Mouse (Mus musculus) Patski (cell line): ENCODE data around the gene Nmnat3. TPM values are rescaled to one million over a fixed set of nuclear protein-coding genes. Genes with fewer than 3 reads are reported as not detected.

ENCODE experiments used
- ATAC-seq: fragments of 100-300 bp; one replicate; pipeline ENCODE4 v1.8.0; 2021
- CTCF ChIA-PET: fragments of 350-600 bp; sonication (Branson Sonifier 250); formaldehyde crosslinking; loops from one replicate; lab custom pipeline; 2022; ENCODE audit warnings: inconsistent platforms; lab: Charles Lee
- POLR2A ChIA-PET: fragments of 350-600 bp; sonication (Branson Sonifier 250); formaldehyde crosslinking; loops from one replicate; lab custom pipeline; 2022; ENCODE audit warnings: antibody characterized with exemption, inconsistent platforms; lab: Charles Lee
- DNase-seq: peaks from one replicate; pipeline ENCODE4 v3.0.0-alpha.2; 2011; ENCODE audit warnings: low read depth, low spot score
- H3K27me3 ChIP-seq: fragments of 371-371 bp; one replicate; pipeline ENCODE4 v1.5.1; 2021
- CTCF ChIP-seq: fragments of 100-300 bp; IDR thresholded peaks from one replicate; pipeline ENCODE4 v1.5.1; 2021
- in situ Hi-C: fragments of 300-500 bp; cut with MboI; formaldehyde crosslinking; loops from 3 replicates; pipeline ENCODE4 v1.11.1; 2018; ENCODE audit warnings: low pct_unique_long_range_greater_than_20kb, mixed read lengths
- polyA plus RNA-seq: library from polyadenylated mRNA; unstranded; gene quantifications from one replicate; pipeline ENCODE4 v1.2.3, GENCODE M21; 2021

The Nmnat3 gene
- polyA plus RNA-seq, 1 experiment from 2014 or later, result 26.2 TPM

DNA sequence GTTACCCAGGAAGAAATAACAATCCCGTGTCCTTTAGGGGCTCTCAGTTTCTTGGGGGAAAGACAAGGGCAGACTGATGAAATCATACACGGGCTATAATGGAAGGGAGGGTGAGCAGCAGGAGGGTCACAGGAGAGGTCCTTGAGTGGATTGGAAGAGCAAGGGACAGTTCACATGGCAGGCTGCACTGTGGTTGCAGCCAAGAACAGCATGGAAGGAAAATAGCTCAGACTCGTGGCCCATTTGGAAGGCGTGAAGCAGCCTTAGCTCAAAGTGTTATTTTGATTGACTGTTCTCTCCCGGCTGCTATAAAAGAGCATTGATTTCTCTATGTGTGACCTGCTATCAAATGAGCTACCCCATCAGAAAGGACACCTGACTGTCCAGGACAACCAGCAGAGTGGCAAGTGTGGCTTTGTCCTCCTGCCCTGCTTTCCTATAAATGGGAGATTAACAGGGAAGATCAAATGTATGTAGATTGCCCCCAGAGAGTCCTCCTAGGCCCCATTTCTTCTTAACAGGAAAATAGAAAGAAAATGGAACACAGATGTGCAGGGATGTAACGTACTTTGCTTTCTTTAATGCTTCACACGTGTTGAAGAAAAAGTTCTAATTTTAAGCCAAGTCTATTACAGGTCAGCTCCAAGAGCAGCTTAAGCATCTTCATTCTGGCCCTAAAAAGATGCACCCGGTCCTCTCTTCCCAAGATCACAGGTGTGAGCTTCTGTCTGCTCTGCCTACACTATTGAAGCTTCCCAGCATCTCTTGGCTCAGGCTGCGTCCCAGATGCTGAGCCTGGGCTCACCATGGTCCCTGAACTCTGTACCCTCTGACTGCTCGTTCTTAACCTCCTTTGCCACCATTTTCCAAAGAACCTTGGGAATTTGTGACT is 100.8 kb downstream of the Nmnat3 start:
- TF ChIP-seq CTCF, result no peak
- no peak for ATAC-seq
- in situ Hi-C loops, result no loop called here
- CTCF ChIA-PET, result no interaction called here
- no peaks in the 10 kb centered on the region for H3K27me3 ChIP-seq
- no peak for DNase-seq
- POLR2A ChIA-PET, result interaction anchor here (0.5 to 0.7 kb wide), 2 partner anchors 31 to 869 kb away, joined by 3 read pairs; no protein-coding TSS in a partner anchor

DNA sequence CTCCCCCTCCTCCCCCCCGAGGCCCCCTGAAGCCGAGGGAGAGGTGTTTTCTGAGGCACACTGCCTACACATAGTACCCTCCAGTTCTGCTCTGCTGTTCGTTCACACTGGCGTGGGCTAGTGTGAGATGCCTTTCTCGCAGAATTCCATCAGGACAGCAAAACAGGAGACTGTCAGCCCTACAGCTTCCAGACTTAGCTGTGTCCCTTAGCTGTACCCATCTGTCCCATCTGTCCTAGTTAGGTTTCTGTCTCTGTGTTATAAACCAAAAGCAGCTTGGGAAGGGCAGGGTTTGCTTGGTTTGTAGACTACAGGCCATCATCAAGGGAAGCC is 101.4 kb downstream of the Nmnat3 start:
- CTCF ChIA-PET, result interaction anchor here (1.1 kb wide), 1 partner anchor 32 kb away, joined by 4 read pairs; no protein-coding TSS in a partner anchor
- ATAC-seq (no peak), DNase-seq (no peak)
- POLR2A ChIA-PET, result no interaction called here
- no peaks in the 10 kb centered on the region for H3K27me3 ChIP-seq
- no peak for TF ChIP-seq CTCF
- in situ Hi-C loops, result no loop called here

GRCm38 (mm10) chr9:98393496-98393895 is 106.3 kb downstream of the Nmnat3 start:
- DNase-seq, result no peak
- no peak for ATAC-seq
- POLR2A ChIA-PET, result no interaction called here
- no peaks in the 10 kb centered on the region for H3K27me3 ChIP-seq
- TF ChIP-seq CTCF, result no peak
- CTCF ChIA-PET, result no interaction called here
- in situ Hi-C loops, result no loop called here

DNA sequence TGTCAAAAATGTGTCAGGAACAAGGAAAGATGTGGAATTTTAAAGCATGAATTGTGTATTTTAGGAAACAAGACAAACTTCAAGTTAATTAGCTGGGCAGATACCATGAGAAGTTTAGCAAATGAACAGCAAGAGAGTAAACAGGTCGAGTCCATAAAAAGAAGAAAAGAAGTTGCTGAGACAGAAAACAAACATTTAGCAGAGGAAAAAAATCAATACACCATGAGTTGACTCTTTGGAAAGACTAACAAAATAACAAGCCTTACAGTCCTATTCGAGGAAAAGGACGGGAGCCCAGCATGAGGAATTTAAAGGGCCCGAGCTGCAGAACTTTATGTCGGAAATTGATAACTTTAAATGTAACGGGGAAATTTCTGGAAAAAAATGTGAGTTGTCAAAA is 110.0 kb downstream of the Nmnat3 start:
- ChIA-PET CTCF (no interaction called here), POLR2A (no interaction called here)
- in situ Hi-C loops, result no loop called here
- ATAC-seq, result no peak
- no peak for DNase-seq
- no peaks in the 10 kb centered on the region for H3K27me3 ChIP-seq
- TF ChIP-seq CTCF, result no peak

- ATAC-seq (no peak), DNase-seq (no peak)
- in situ Hi-C loops, result no loop called here
- no peak for TF ChIP-seq CTCF
- no peaks in the 10 kb centered on the region for H3K27me3 ChIP-seq
- ChIA-PET CTCF (no interaction called here), POLR2A (no interaction called here)
Measured at GRCm38 (mm10) chr9:98397866-98398265, 110.6 kb downstream of the Nmnat3 start.

GRCm38 (mm10) chr9:98400185-98400894 is 113.1 kb downstream of the Nmnat3 start:
- POLR2A ChIA-PET, result no interaction called here
- CTCF ChIA-PET, result no interaction called here
- ATAC-seq, result no peak
- H3K27me3 ChIP-seq, result no peaks in the 10 kb centered on the region
- DNase-seq, result no peak
- in situ Hi-C loops, result no loop called here
- no peak for TF ChIP-seq CTCF

GRCm38 (mm10) chr9:98401611-98402010 is 114.4 kb downstream of the Nmnat3 start:
- in situ Hi-C loops, result no loop called here
- ChIA-PET CTCF (no interaction called here), POLR2A (no interaction called here)
- no peaks in the 10 kb centered on the region for H3K27me3 ChIP-seq
- DNase-seq (no peak), ATAC-seq (no peak)
- TF ChIP-seq CTCF, result no peak

- CTCF ChIA-PET, result no interaction called here
- DNase-seq, result no peak
- in situ Hi-C loops, result no loop called here
- no peaks in the 10 kb centered on the region for H3K27me3 ChIP-seq
- no peak for TF ChIP-seq CTCF
- no peak for ATAC-seq
- POLR2A ChIA-PET, result interaction anchor here (0.6 kb wide), 1 partner anchor 145 kb away, joined by 3 read pairs; no protein-coding TSS in a partner anchor
Measured at GRCm38 (mm10) chr9:98407771-98408170, 120.5 kb downstream of the Nmnat3 start.

- ChIA-PET CTCF (interaction anchor here (1.4 to 1.8 kb wide), 3 partner anchors 34 to 137 kb away, joined by 3 to 7 read pairs (median 3); no protein-coding TSS in a partner anchor), POLR2A (no interaction called here)
- DNase-seq, result no peak
- peak; percentile 72 for ATAC-seq
- in situ Hi-C loops, result no loop called here
- peak; percentile 89 for TF ChIP-seq CTCF
- H3K27me3 ChIP-seq, result no peaks in the 10 kb centered on the region
Measured at GRCm38 (mm10) chr9:98409137-98409536, 121.9 kb downstream of the Nmnat3 start.

GRCm38 (mm10) chr9:98415427-98415826 is 128.2 kb downstream of the Nmnat3 start:
- no peak for DNase-seq
- ChIA-PET CTCF (no interaction called here), POLR2A (no interaction called here)
- in situ Hi-C loops, result loop anchor here (5.0 to 10.0 kb wide), 2 partner anchors 122 to 381 kb away; partner anchors contain the start of gene Clstn2
- H3K27me3 ChIP-seq, result no peaks in the 10 kb centered on the region
- no peak for ATAC-seq
- no peak for TF ChIP-seq CTCF
